Mouse (Mus musculus): ENCODE measurements at regions not wholly inside any gene's neighbourhood (a gene's known extent, or its start where the extent isn't known, plus 50 kb on each side); places are given as distances from the start of the nearest gene placed in this dataset.

DNA sequence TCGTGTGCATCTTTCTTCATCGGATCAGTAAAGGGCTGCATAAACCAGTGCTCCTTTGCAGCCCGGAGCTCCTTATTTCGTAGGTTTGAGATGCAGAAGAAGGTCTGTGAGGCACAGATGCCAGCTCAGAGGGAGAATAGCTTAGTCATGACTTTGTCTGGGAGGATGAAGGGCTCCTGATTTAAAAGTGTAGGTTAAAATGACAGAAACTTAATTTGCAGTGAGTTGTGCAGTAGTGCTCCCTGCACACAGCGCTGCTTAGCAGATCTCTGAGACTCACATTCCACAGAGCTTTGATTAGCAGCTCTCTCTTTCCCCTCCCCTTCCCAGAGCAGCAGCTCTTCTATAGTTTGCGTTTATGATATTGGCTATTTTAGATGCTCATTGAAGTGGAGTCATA, 200.9 kb downstream of the Vrk1 start:
- DNase-seq (ENCODE audit: low spot score), result no peak
- no peaks in the 10 kb centered on the region for H3K27me3 ChIP-seq (replicated peaks; ENCODE audit: low read depth, poor library complexity, severe bottlenecking)
- no peak overlapping the region for H3K27ac ChIP-seq (replicated peaks)
- no peaks in the 10 kb centered on the region for H3K9me3 ChIP-seq
- no peaks in the 10 kb centered on the region for H3K36me3 ChIP-seq (replicated peaks)
- WGBS, result 91% methylated on average over 6 of the region's 6 CpGs
- H3K4me3 ChIP-seq, result no peak overlapping the region
- peaks cover 5% of the 10 kb centered on the region; the same call in 1 of the 2 replicates for H3K4me1 ChIP-seq

DNA sequence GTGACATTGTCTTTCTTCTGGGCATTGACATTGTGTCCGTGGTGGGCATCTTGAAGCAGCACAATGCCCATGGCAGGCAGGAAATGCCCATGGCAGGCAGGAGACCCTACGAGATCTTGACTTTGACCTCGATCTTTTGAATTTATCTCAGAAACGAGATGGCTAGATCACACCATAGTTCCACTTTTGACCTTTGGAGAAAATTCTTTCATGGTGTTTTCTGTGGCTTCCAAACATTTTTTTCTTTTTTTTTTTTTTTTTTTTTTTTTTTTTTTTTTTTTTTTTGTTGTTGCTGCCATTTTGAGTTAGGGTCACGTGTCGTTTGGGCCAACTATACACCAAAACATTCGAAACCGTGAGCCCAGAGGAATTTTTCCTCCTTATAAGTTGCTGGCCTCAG, 201.5 kb downstream of the Vrk1 start:
- H3K36me3 ChIP-seq (replicated peaks), result no peaks in the 10 kb centered on the region

DNA sequence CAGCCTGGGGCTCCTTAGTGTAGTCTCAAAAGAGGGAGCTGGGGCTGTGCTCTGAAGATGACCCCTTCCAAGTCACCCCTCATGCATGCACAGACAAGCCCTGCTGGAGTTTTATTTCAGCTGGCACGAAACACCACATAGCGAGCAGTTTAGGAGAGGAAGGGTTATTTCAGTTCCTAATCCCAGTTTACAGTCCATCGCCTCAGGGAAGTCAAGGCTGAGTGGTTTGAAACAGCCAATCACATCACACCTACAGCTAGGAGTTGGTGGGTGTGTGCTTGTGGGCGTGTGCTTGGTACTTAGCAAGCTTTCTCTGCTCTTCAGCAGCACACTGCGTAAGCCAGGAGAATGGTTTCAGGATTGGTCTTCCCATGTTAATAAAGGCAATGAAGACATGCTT, 202.4 kb downstream of the Vrk1 start:
- Histone ChIP-seq H3K9me3 (no peaks in the 10 kb centered on the region), H3K27ac (replicated peaks) (no peak overlapping the region), H3K4me3 (no peak overlapping the region), H3K36me3 (replicated peaks) (no peaks in the 10 kb centered on the region), H3K4me1 (peaks cover 5% of the 10 kb centered on the region; the same call in 1 of the 2 replicates), H3K27me3 (replicated peaks; ENCODE audit: low read depth, poor library complexity, severe bottlenecking) (no peaks in the 10 kb centered on the region)
- WGBS, result 80% methylated on average over 5 of the region's 5 CpGs
- DNase-seq (ENCODE audit: low spot score), result no peak

More for the DNA sequence above, 201.5 kb downstream of the Vrk1 start:
- Histone ChIP-seq H3K4me1 (peaks cover 5% of the 10 kb centered on the region; the same call in 1 of the 2 replicates), H3K27me3 (replicated peaks; ENCODE audit: low read depth, poor library complexity, severe bottlenecking) (no peaks in the 10 kb centered on the region), H3K27ac (replicated peaks) (no peak overlapping the region), H3K4me3 (no peak overlapping the region), H3K9me3 (no peaks in the 10 kb centered on the region)
- no peak for DNase-seq (ENCODE audit: low spot score)
- whole genome bisulfite sequencing, result 83% methylated on average over 8 of the region's 8 CpGs

DNA sequence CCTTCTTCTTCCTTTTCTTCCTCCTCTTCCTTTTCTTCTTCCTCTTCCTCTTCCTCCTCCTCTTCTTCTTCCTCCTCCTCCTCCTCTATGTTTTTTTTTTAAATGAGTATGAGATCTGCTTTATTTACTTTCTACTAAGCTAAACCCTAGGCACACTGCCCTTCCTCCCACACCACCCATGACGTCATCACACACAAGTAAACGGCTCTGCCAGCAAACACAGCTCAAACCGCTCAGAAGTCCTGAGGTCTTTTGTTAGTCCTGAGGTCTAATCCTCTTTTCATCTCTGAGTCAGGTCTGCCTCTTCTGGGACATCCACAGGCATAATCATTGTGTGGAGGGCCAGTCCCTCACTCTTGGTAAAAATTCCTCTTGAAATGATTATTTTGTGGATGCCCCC, 210.0 kb downstream of the Vrk1 start:
- peaks cover 8% of the 10 kb centered on the region for H3K4me1 ChIP-seq
- H3K27ac ChIP-seq (replicated peaks), result no peak overlapping the region
- H3K4me3 ChIP-seq, result no peak overlapping the region
- H3K36me3 ChIP-seq (replicated peaks), result no peaks in the 10 kb centered on the region
- no peaks in the 10 kb centered on the region for H3K9me3 ChIP-seq
- 43% methylated on average over 3 of the region's 3 CpGs for WGBS
- peaks cover 5% of the 10 kb centered on the region; the same call in 1 of the 2 replicates for H3K27me3 ChIP-seq (replicated peaks; ENCODE audit: low read depth, poor library complexity, severe bottlenecking)
- no peak for DNase-seq (ENCODE audit: low spot score)

DNA sequence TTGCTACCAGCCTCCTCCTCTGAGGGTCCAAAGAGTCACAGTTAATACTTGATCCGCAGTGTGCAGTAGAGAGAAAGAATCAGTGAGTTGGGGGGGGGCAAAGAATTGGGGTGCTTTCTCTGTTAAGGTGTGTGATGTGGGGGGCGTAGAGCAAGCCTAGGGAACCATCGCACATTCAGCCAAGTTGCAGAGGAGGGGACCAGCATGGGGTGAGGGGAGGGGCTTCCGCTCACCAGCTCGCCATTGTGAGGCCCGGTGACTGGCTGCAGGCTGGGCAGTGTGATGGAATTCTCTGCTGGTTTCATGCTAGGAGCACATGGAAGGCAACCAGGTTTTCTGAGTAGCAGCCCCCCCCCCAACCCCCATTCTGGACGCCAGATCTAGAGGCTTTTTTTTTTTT, 216.2 kb downstream of the Vrk1 start:
- H3K9me3 ChIP-seq, result no peaks in the 10 kb centered on the region
- 19% methylated on average over 7 of the region's 7 CpGs for WGBS
- H3K4me3 ChIP-seq, result no peak overlapping the region; the same call in 1 of the 2 replicates
- H3K27me3 ChIP-seq (replicated peaks; ENCODE audit: low read depth, poor library complexity, severe bottlenecking), result peaks cover 16% of the 10 kb centered on the region
- H3K4me1 ChIP-seq, result peaks cover 35% of the 10 kb centered on the region
- peak; percentile 73 for DNase-seq (ENCODE audit: low spot score)
- peak overlapping the region; percentile 79 for H3K27ac ChIP-seq (replicated peaks)
- H3K36me3 ChIP-seq (replicated peaks), result no peaks in the 10 kb centered on the region

DNA sequence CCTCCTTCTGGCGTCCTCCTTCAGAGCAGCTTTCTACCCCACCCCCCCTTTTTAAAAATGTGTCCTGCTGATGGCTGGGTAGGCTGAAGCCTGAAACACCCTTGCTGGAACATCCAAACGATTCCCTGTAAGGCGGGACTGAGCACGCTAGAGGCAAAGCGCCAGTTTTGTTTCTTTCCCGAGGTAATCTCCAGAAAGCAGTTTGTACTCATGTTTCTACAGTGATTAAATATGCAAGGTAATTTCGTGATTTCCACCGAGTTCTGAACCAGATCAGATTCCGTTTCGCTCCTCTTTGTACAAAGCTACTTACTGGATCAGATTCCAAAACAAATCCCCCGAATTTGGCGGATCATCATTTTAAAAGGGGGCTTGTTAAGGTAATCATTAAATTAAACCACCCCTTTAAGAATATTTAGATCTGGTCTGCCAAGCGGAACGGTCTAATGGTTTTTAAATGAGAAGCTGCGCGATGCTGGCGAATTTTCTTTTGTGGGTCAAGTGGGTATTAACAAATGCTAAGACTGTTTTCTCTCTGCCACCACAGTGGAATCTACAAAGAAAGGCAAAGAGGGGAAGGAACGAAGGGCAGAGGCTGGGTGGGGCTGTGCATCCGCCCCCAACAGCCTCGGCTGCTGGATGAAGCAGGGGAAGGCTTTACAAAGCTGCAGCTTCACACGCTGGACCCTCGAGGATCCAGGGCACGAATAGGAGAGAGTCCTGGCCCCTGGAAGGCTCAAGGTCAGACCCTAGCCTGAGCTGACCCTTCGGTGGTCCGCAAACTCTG, 216.9 kb downstream of the Vrk1 start:
- Histone ChIP-seq H3K4me3 (peak overlapping the region; percentile 33; the same call in 1 of the 2 replicates), H3K36me3 (replicated peaks) (no peaks in the 10 kb centered on the region), H3K9me3 (no peaks in the 10 kb centered on the region), H3K27me3 (replicated peaks; ENCODE audit: low read depth, poor library complexity, severe bottlenecking) (peaks cover 16% of the 10 kb centered on the region), H3K4me1 (peaks cover 38% of the 10 kb centered on the region), H3K27ac (replicated peaks) (peak overlapping the region; percentile 79)
- DNase-seq (ENCODE audit: low spot score), result peak; percentile 42
- 15% methylated on average over 25 of the region's 25 CpGs for WGBS

DNA sequence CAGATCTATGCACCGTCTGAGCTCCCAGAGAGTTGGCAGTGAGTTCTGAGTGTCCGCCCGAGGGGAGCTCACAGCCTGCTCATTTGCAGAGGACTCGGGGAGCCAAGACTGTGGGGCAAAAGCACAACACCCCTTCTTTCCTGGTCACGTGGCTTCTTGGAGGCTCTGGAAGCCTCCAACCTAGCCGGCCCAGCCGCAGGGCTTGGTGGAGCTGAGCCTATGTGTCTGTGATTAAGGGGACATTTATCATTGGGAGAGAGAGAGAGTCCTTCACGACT, 217.5 kb downstream of the Vrk1 start:
- WGBS, result 33% methylated on average over 8 of the region's 8 CpGs
- H3K36me3 ChIP-seq (replicated peaks), result no peaks in the 10 kb centered on the region
- DNase-seq (ENCODE audit: low spot score), result no peak
- H3K4me3 ChIP-seq, result peak overlapping the region; percentile 33; the same call in 1 of the 2 replicates
- H3K4me1 ChIP-seq, result peaks cover 38% of the 10 kb centered on the region
- no peaks in the 10 kb centered on the region for H3K9me3 ChIP-seq
- H3K27me3 ChIP-seq (replicated peaks; ENCODE audit: low read depth, poor library complexity, severe bottlenecking), result peaks cover 16% of the 10 kb centered on the region
- H3K27ac ChIP-seq (replicated peaks), result peak overlapping the region; percentile 79

DNA sequence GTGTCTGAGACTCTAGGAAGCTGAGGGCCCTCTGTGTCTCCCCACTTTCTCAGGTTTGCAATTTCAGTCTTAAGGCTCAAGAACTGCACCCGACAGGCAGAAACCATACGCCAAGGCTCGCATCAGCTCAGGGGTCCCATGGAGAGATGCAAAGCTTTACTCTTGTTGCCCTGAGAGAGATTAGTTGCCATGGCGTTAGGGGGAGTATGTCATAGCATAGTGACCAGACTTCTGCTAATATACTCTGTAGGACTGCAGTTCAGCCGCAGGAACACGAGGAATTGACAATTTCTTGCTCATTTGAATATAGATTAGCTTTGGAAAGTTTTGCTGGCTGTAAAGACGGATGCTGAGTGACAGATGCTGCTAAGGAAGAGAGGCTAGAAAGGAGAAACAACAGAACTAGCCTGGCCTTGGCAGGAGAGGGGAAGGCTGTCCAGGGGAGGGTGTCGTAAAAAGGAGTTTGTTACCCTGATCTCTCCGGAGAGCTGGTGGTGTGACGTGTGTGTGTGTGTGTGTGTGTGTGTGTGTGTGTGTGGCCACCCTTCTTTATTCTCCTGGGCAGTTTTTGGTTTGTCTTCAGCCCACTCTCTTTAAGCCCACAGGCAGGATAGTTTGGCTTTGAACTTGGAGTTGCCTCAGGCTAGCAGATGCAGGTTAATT, 235.3 kb downstream of the Vrk1 start:
- Histone ChIP-seq H3K9me3 (no peaks in the 10 kb centered on the region), H3K4me3 (no peak overlapping the region), H3K36me3 (replicated peaks) (no peaks in the 10 kb centered on the region), H3K4me1 (peaks cover 35% of the 10 kb centered on the region), H3K27ac (replicated peaks) (no peak overlapping the region), H3K27me3 (replicated peaks; ENCODE audit: low read depth, poor library complexity, severe bottlenecking) (peaks cover 3% of the 10 kb centered on the region; the same call in 1 of the 2 replicates)
- 71% methylated on average over 10 of the region's 10 CpGs for WGBS
- no peak for DNase-seq (ENCODE audit: low spot score)

DNA sequence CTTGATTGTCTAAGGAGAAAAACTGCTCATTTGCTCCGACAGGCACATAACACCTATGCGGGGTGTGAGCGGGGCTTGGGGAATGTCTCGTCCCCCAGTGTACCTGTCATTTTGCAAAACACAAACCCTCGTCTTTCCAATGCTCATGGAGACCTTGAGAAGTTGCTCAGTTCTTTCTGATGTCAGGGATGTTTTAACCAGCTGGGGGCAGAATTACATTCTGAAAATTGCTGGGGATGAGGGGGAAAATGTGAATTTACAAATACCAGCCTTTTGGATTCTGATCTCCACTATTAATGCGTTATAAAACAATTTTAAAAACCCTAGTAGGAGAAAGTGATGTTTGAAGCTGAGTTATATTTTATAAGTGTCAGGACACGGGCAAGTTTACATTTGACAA, 263.6 kb downstream of the Vrk1 start:
- Histone ChIP-seq H3K36me3 (replicated peaks) (no peaks in the 10 kb centered on the region), H3K4me1 (no peaks in the 10 kb centered on the region), H3K27me3 (replicated peaks; ENCODE audit: low read depth, poor library complexity, severe bottlenecking) (no peaks in the 10 kb centered on the region), H3K9me3 (no peaks in the 10 kb centered on the region), H3K27ac (replicated peaks) (no peak overlapping the region), H3K4me3 (no peak overlapping the region)
- DNase-seq (ENCODE audit: low spot score), result no peak
- WGBS, result 81% methylated on average over 7 of the region's 7 CpGs

DNA sequence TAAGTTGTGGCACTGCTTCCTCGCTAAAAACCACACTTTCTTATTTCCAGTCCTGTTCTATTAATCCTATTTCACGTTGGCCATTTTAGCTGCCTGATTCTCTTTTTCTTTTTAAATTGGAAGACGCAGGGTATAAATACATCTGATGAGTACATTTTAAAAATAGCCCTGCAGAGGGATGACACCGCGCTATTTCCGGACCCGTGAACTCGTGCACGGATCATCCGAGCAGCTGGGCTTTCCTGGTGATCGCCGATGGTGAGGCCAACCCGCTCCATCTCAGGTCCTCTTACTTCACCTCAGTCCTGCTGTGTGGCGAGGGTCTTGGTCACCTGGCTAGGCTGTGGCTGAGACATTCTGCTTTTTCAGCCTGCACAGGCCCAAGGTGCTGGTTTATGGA, 267.9 kb downstream of the Vrk1 start:
- 94% methylated on average over 14 of the region's 14 CpGs for WGBS
- no peaks in the 10 kb centered on the region for H3K9me3 ChIP-seq
- no peak for DNase-seq (ENCODE audit: low spot score)
- no peak overlapping the region for H3K27ac ChIP-seq (replicated peaks)
- no peaks in the 10 kb centered on the region for H3K4me1 ChIP-seq
- no peak overlapping the region for H3K4me3 ChIP-seq
- no peaks in the 10 kb centered on the region for H3K36me3 ChIP-seq (replicated peaks)
- H3K27me3 ChIP-seq (replicated peaks; ENCODE audit: low read depth, poor library complexity, severe bottlenecking), result no peaks in the 10 kb centered on the region

DNA sequence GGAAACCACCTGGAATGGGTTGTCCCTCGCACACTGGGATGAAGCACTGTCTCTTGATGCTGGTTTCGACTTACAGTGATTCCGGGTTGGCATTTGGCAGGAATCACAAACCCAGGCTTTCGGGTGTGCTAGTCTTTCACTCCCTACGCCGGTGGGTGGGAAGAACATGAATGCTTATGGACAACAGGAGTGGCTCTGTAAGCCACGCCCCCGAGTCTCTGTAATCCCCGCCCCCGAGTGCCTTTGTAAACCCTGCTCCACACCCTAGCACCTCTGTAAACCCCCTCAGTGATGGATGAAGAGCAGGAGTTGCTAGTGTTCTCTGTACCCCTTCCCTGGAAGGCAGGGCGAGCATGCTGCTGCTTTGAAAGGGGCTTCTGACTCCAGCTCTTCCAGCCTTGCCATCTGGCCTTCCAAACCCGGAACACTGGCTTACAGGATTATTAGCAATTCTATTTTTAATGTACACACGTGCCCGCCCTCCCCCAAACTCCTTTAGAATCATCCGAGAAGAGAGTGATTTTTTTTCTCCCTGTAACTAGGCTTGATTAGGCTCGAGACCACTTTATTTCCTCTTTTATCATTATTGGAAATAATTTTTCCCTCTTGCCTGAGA, 272.6 kb downstream of the Vrk1 start:
- Histone ChIP-seq H3K4me1 (no peaks in the 10 kb centered on the region), H3K4me3 (no peak overlapping the region), H3K36me3 (replicated peaks) (no peaks in the 10 kb centered on the region), H3K27ac (replicated peaks) (no peak overlapping the region), H3K27me3 (replicated peaks; ENCODE audit: low read depth, poor library complexity, severe bottlenecking) (no peaks in the 10 kb centered on the region), H3K9me3 (no peaks in the 10 kb centered on the region)
- no peak for DNase-seq (ENCODE audit: low spot score)
- 73% methylated on average over 16 of the region's 16 CpGs for WGBS

DNA sequence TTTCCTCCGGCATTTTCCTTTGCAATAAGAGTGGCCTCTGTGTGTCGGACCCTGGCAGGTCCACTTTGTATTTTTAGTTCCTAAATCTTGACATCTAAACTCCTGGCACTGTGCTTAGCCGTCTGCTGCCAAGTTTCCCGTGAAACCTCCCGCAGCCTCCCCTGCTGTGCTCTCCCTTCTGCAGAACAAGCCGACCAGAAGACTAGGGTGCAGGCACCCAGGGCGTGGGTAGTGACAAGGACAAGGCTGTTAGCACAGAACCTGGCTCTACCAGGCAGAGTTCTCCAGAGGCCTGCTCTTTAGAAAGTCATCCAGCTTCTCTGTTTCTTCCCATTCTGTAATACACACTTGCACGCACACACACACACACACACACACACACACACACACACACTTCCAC, 274.8 kb downstream of the Vrk1 start:
- WGBS, result 87% methylated on average over 8 of the region's 8 CpGs
- Histone ChIP-seq H3K4me1 (no peaks in the 10 kb centered on the region), H3K36me3 (replicated peaks) (no peaks in the 10 kb centered on the region), H3K4me3 (no peak overlapping the region), H3K27ac (replicated peaks) (no peak overlapping the region), H3K27me3 (replicated peaks; ENCODE audit: low read depth, poor library complexity, severe bottlenecking) (no peaks in the 10 kb centered on the region), H3K9me3 (no peaks in the 10 kb centered on the region)
- no peak for DNase-seq (ENCODE audit: low spot score)

Measured in embryonic facial prominence, embryonic 10.5 days (tissue).